Mouse (Mus musculus) cortical plate, adult 2 months (tissue): ENCODE data around the gene Fam120a.

Source experiments
- CTCF ChIP-seq: fragments of 200-500 bp; IDR thresholded peaks from 2 replicates; pipeline ENCODE4 v1.5.1; 2011; ENCODE audit warnings: mild to moderate bottlenecking, control low read depth, low read length; ENCODE audit not compliant: insufficient read depth; ENCODE audit errors: extremely low read depth
- POLR2A ChIP-seq: fragments of 200-500 bp; IDR thresholded peaks from 2 replicates; pipeline ENCODE4 v1.6.1; 2011; ENCODE audit warnings: mild to moderate bottlenecking, low read length, control low read depth; ENCODE audit not compliant: insufficient read depth; ENCODE audit errors: extremely low read depth

DNA sequence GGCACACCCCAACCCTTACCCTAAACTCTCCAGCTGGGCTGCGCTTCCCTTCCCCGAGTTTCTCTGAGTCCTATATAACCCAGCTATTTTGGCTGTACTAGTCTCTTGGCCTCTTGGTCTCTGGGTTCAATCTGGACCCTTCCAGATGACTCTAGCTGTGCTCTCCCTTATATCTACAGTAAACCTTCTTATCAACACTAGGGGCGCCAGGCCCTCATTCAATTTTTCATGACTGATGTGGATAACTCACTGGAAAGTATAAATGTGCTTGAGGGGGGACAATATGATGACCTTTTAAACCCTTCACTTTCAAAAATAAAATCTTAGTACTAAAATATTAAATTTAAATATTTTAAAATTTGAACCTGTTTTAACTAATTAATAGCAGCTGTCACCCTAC, 115.0 kb downstream of the Fam120a start:
- TF ChIP-seq POLR2A, result no peak
- no peak for TF ChIP-seq CTCF
